Mouse (Mus musculus) 3134 (cell line): ENCODE data around the gene T2.

Source experiments
- DNase-seq: peaks from one replicate; pipeline ENCODE4 v3.0.0-alpha.2; 2011; ENCODE audit warnings: low spot score; ENCODE audit not compliant: insufficient read length; ENCODE audit errors: extremely low read depth

Gene T2

DNA sequence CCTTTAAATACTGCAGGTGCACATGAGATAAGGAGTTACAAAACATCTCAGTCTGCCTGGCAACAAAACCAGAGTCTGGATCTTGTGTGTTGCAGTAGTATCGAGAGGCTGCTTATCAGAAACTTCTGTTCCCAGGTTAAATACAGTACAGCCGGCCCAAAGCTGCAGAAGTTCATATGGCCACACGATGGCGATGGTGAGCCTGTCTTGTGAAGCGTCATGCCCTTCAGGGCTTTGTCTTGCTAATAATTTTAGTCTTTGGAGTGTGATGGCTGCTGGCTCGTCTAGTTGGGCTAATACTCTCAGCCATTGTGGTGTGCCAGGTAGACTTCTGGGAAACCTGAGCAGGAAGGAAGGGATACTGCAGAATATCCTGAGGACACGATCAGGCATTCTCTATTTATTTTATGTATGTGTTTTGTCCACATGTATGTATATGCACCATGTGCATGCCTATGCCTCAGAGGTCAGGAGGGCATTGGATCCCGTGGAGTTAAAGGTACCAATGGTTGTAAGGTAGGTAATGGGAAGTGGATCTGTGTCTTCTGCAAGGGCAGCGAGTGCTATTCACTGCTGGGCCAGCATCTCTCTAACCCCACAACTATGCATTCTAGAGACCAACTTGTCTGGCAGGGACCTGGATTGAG is 107.8 kb downstream of the T2 start:
- DNase-seq = peak; percentile 17

DNA sequence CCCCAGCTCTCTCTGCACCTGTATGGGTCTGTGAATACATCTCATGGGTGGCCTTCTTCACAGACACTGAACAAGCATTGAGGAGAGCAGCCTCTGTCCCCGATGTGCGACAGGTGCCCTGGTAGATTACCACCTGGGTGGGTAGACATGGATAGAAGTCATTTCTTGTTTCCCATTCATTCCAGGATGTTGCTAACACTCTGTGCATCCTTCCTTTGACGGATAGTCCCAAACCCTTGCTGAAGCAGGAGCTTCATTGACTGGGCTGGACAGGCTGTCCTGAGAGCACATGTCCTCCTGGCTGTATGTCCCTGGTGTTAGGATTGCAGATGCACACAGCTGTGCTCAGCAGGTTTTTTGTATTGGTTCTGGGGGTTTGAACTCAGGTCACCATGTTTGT is 112.0 kb downstream of the T2 start:
- DNase-seq = no peak

DNA sequence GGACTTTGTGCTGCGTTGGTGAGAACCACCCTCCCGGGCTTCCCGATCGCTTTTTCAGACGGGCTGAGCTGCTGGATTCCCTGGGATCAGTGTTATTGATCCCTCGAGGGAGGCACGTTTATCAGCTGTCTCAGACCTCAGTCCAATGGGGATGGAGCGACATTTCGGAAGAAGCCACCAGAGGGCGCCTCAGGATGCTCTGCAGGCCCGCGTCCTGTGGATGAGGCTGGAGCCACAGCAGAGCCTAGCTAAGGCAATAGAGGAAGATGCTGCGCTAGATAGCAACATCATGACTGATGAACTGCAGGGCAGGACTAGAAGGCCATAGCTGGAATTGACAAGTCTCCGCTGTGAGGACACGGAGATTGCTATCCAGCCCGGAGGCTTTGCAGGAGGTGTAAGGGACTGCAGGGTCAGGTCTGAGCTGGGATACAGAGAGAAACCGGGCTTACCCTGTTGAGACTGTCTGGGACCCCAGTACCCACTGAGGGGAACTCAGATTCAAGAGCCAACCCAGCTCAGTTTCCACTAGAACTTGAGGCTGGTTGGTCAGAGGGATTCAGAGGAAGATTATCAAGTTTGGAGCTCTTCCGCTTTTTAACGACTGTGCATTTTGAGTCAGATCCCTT is 113.0 kb downstream of the T2 start:
- peak; percentile 14 for DNase-seq
